Mouse (Mus musculus): ENCODE measurements around the gene Gm3250.
"Not testable (repeated sequence)": the region's sequence is repeated elsewhere in the genome, so short reads cannot be mapped to it uniquely, and the experiment has no call there.

Gene Gm3250

GRCm38 (mm10) chr10:77753448-77753847 lies 28.9 kb downstream of the Gm3250 start:
- Histone ChIP-seq H3K4me3 (replicated peaks; ENCODE audit: low read length) (no peak overlapping the region), H3K36me3 (ENCODE audit: insufficient read depth, low read length) (no peaks in the 10 kb centered on the region), H3K9me3 (ENCODE audit: low read length) (peaks cover 7% of the 10 kb centered on the region; the same call in 1 of the 2 replicates), H3K4me1 (replicated peaks; ENCODE audit: low read depth, low read length) (no peaks in the 10 kb centered on the region; the same call in 1 of the 2 replicates), H3K27me3 (ENCODE audit: insufficient read depth, low read length) (no peaks in the 10 kb centered on the region)
- TF ChIP-seq NANOG (IDR thresholded peaks at IDR 0.05; ENCODE audit: borderline replicate concordance, low read length) (no peak), CTCF (conservative IDR thresholded peaks at IDR 0.05; ENCODE audit: low read length) (peak; percentile 44)

GRCm38 (mm10) chr10:77752312-77752711 lies 30.0 kb downstream of the Gm3250 start:
- H3K4me1 ChIP-seq (replicated peaks; ENCODE audit: low read depth, low read length) = not testable (repeated sequence)

GRCm38 (mm10) chr10:77751254-77751653 lies 31.1 kb downstream of the Gm3250 start, which contains the start of gene Gm9736:
TSS of gene Gm9736 (minus strand) at chr10:77751354.
- not testable (repeated sequence) for H3K27me3 ChIP-seq (ENCODE audit: insufficient read depth, low read length); H3K9me3 ChIP-seq (ENCODE audit: low read length); H3K36me3 ChIP-seq (ENCODE audit: insufficient read depth, low read length); H3K4me3 ChIP-seq (replicated peaks; ENCODE audit: low read length); H3K4me1 ChIP-seq (replicated peaks; ENCODE audit: low read depth, low read length)

More at GRCm38 (mm10) chr10:77752312-77752711, 30.0 kb downstream of the Gm3250 start:
- H3K27me3 ChIP-seq (ENCODE audit: insufficient read depth, low read length); H3K4me3 ChIP-seq (replicated peaks; ENCODE audit: low read length); H3K9me3 ChIP-seq (ENCODE audit: low read length); H3K36me3 ChIP-seq (ENCODE audit: insufficient read depth, low read length): not testable (repeated sequence)

GRCm38 (mm10) chr10:77750686-77751085 lies 31.7 kb downstream of the Gm3250 start:
- not testable (repeated sequence) for H3K36me3 ChIP-seq (ENCODE audit: insufficient read depth, low read length); H3K27me3 ChIP-seq (ENCODE audit: insufficient read depth, low read length); H3K4me3 ChIP-seq (replicated peaks; ENCODE audit: low read length); H3K9me3 ChIP-seq (ENCODE audit: low read length); H3K4me1 ChIP-seq (replicated peaks; ENCODE audit: low read depth, low read length)

GRCm38 (mm10) chr10:77741924-77742688 lies 40.2 kb downstream of the Gm3250 start, which contains the start of gene Gm18596:
TSS of gene Gm18596 (minus strand) at chr10:77742638.
- not testable (repeated sequence) for H3K9me3 ChIP-seq (ENCODE audit: low read length); H3K4me3 ChIP-seq (replicated peaks; ENCODE audit: low read length); H3K27me3 ChIP-seq (ENCODE audit: insufficient read depth, low read length); H3K4me1 ChIP-seq (replicated peaks; ENCODE audit: low read depth, low read length); H3K36me3 ChIP-seq (ENCODE audit: insufficient read depth, low read length)

- TF ChIP-seq CTCF (conservative IDR thresholded peaks at IDR 0.05; ENCODE audit: low read length) (no peak), NANOG (IDR thresholded peaks at IDR 0.05; ENCODE audit: borderline replicate concordance, low read length) (no peak), POU5F1 (IDR thresholded peaks at IDR 0.05; ENCODE audit: borderline replicate concordance, low read length) (no peak)
- no peak overlapping the region for H3K4me3 ChIP-seq (replicated peaks; ENCODE audit: low read length)
- H3K9me3 ChIP-seq (ENCODE audit: low read length) = peaks cover 8% of the 10 kb centered on the region
- no peaks in the 10 kb centered on the region for H3K4me1 ChIP-seq (replicated peaks; ENCODE audit: low read depth, low read length)
- H3K36me3 ChIP-seq (ENCODE audit: insufficient read depth, low read length) = no peaks in the 10 kb centered on the region
- 0 out of 2 replicates have a peak, but pooled peaks cover 3% of the 10 kb centered on the region for H3K27me3 ChIP-seq (ENCODE audit: insufficient read depth, low read length)
Measured at GRCm38 (mm10) chr10:77738929-77739328, 43.4 kb downstream of the Gm3250 start.

- Histone ChIP-seq H3K9me3 (ENCODE audit: low read length) (peaks cover 8% of the 10 kb centered on the region), H3K4me1 (replicated peaks; ENCODE audit: low read depth, low read length) (no peaks in the 10 kb centered on the region), H3K27me3 (ENCODE audit: insufficient read depth, low read length) (0 out of 2 replicates have a peak, but pooled peaks cover 3% of the 10 kb centered on the region), H3K4me3 (replicated peaks; ENCODE audit: low read length) (no peak overlapping the region), H3K36me3 (ENCODE audit: insufficient read depth, low read length) (no peaks in the 10 kb centered on the region)
- TF ChIP-seq NANOG (IDR thresholded peaks at IDR 0.05; ENCODE audit: borderline replicate concordance, low read length) (peak; percentile 60; the same call in 1 of the 2 replicates), POU5F1 (IDR thresholded peaks at IDR 0.05; ENCODE audit: borderline replicate concordance, low read length) (peak; percentile 42; the same call in 1 of the 2 replicates), CTCF (conservative IDR thresholded peaks at IDR 0.05; ENCODE audit: low read length) (no peak)
Measured at GRCm38 (mm10) chr10:77735928-77736327, 46.4 kb downstream of the Gm3250 start.
